Mouse (Mus musculus) layer of hippocampus, adult 2 months (tissue): ENCODE measurements around the gene Heatr5a. TPM values are rescaled to one million over a fixed set of nuclear protein-coding genes. Genes with fewer than 3 reads are reported as not detected.

Source experiments
- DNase-seq, 2 experiments: peaks; one replicate each; pipeline ENCODE4 v3.0.0; 2022; ENCODE audit warnings: low spot score in 2 of 2
- H3K27ac ChIP-seq: fragments of 200-600 bp; 2 replicates; pipeline ENCODE4 v1.8.1; 2022
- H3K4me3 ChIP-seq: fragments of 200-600 bp; 2 replicates; pipeline ENCODE4 v1.8.1; 2022; ENCODE audit warnings: mild to moderate bottlenecking
- CTCF ChIP-seq: fragments of 200-600 bp; conservative IDR thresholded peaks from 2 replicates; pipeline ENCODE4 v1.8.1; 2022; ENCODE audit warnings: antibody characterized with exemption, mild to moderate bottlenecking, moderate library complexity
- total RNA-seq, 2 experiments: library from RNA; stranded (reverse); gene quantifications; 2 replicates each; pipeline ENCODE4 v1.2.3; 2021

Heatr5a gene
- total RNA-seq, 2 experiments from 2014 or later: 6.9 to 8.9 TPM

- DNase-seq: no peak
- H3K27ac ChIP-seq: peak overlapping the region; percentile 63
- no peak overlapping the region for H3K4me3 ChIP-seq
- no peak for TF ChIP-seq CTCF
These were observed 105.9 kb downstream of the Heatr5a start for GRCm38 (mm10) chr12:51865061-51865789.

GRCm38 (mm10) chr12:51863116-51864002 is 107.8 kb downstream of the Heatr5a start:
- no peak for DNase-seq
- Histone ChIP-seq H3K27ac (no peak overlapping the region), H3K4me3 (no peak overlapping the region)
- no peak for TF ChIP-seq CTCF

- DNase-seq: no peak
- Histone ChIP-seq H3K4me3 (no peak overlapping the region), H3K27ac (no peak overlapping the region)
- no peak for TF ChIP-seq CTCF
These were observed 112.7 kb downstream of the Heatr5a start for GRCm38 (mm10) chr12:51858134-51859028.

GRCm38 (mm10) chr12:51856768-51857295 is 114.3 kb downstream of the Heatr5a start:
- no peak for DNase-seq
- H3K27ac ChIP-seq: no peak overlapping the region
- TF ChIP-seq CTCF: no peak
- no peak overlapping the region for H3K4me3 ChIP-seq

GRCm38 (mm10) chr12:51855872-51856271 is 115.2 kb downstream of the Heatr5a start:
- no peak overlapping the region for H3K4me3 ChIP-seq
- no peak for DNase-seq
- H3K27ac ChIP-seq: no peak overlapping the region
- TF ChIP-seq CTCF: no peak

GRCm38 (mm10) chr12:51855453-51855852 is 115.7 kb downstream of the Heatr5a start:
- no peak overlapping the region for H3K4me3 ChIP-seq
- TF ChIP-seq CTCF: no peak
- no peak overlapping the region for H3K27ac ChIP-seq
- DNase-seq: no peak

- DNase-seq: no peak
- H3K4me3 ChIP-seq: no peak overlapping the region
- no peak for TF ChIP-seq CTCF
- H3K27ac ChIP-seq: no peak overlapping the region
These were observed 119.5 kb downstream of the Heatr5a start for GRCm38 (mm10) chr12:51851617-51852016.

- no peak overlapping the region for H3K27ac ChIP-seq
- no peak overlapping the region for H3K4me3 ChIP-seq
- TF ChIP-seq CTCF: no peak
- no peak for DNase-seq
These were observed 120.0 kb downstream of the Heatr5a start for GRCm38 (mm10) chr12:51851155-51851554.

GRCm38 (mm10) chr12:51850339-51850738 is 120.8 kb downstream of the Heatr5a start:
- no peak overlapping the region for H3K4me3 ChIP-seq
- TF ChIP-seq CTCF: no peak
- no peak for DNase-seq
- no peak overlapping the region for H3K27ac ChIP-seq

GRCm38 (mm10) chr12:51849902-51850301 is 121.2 kb downstream of the Heatr5a start:
- Histone ChIP-seq H3K27ac (no peak overlapping the region), H3K4me3 (no peak overlapping the region)
- TF ChIP-seq CTCF: no peak
- DNase-seq: no peak

GRCm38 (mm10) chr12:51847953-51848680 is 123.0 kb downstream of the Heatr5a start:
- DNase-seq: no peak
- H3K27ac ChIP-seq: no peak overlapping the region
- H3K4me3 ChIP-seq: no peak overlapping the region
- TF ChIP-seq CTCF: no peak

GRCm38 (mm10) chr12:51845261-51845660 is 125.9 kb downstream of the Heatr5a start:
- no peak for DNase-seq
- peak overlapping the region; percentile 67 for H3K4me3 ChIP-seq
- TF ChIP-seq CTCF: no peak
- peak overlapping the region; percentile 93; the same call in 1 of the 2 replicates for H3K27ac ChIP-seq
